Mouse (Mus musculus): ENCODE measurements around the gene Ficd. TPM values are rescaled to one million over a fixed set of nuclear protein-coding genes. Genes with fewer than 3 reads are reported as not detected.

The Ficd gene
- polyA plus RNA-seq, 1 experiment from 2014 or later, result 5.8 TPM

Other genes with a start within 250 kb of the Ficd start
- gene Wscd2, start 245.5 kb upstream of the Ficd start, polyA plus RNA-seq (2015; fragmentation: Nextera tagmentation; extraction: Ambion mirVana), result 4.7 and 6.9 TPM in 2 replicates
- 1.1 and 1.3 TPM in 2 replicates for gene Cmklr1, start 85.4 kb upstream of the Ficd start, polyA plus RNA-seq (2015; fragmentation: Nextera tagmentation; extraction: Ambion mirVana)
- not detected in 2 replicates for gene 1700069L16Rik, start 11.0 kb upstream of the Ficd start, polyA plus RNA-seq (2015; fragmentation: Nextera tagmentation; extraction: Ambion mirVana)
- gene Sart3, start 36.7 kb downstream of the Ficd start, polyA plus RNA-seq (2015; fragmentation: Nextera tagmentation; extraction: Ambion mirVana), result 57.2 and 59.9 TPM in 2 replicates
- 97.3 and 104 TPM in 2 replicates for gene Iscu, start 36.9 kb downstream of the Ficd start, polyA plus RNA-seq (2015; fragmentation: Nextera tagmentation; extraction: Ambion mirVana)
- 3.4 and 4.4 TPM in 2 replicates for gene Tmem119, start 64.7 kb downstream of the Ficd start, polyA plus RNA-seq (2015; fragmentation: Nextera tagmentation; extraction: Ambion mirVana)
- 0.40 and 0.62 TPM in 2 replicates for gene Selplg, start 96.8 kb downstream of the Ficd start, polyA plus RNA-seq (2015; fragmentation: Nextera tagmentation; extraction: Ambion mirVana)
- 235 and 246 TPM in 2 replicates for gene Coro1c, start 173.0 kb downstream of the Ficd start, polyA plus RNA-seq (2015; fragmentation: Nextera tagmentation; extraction: Ambion mirVana)